Mouse (Mus musculus): ENCODE results near the gene Pard3b.

GRCm38 (mm10) chr1:62433891-62434290 is 795.3 kb downstream of the Pard3b start:
- no peak for TF ChIP-seq CTCF (IDR thresholded peaks at IDR 0.05; ENCODE audit: low read depth, low read length)
- no peak for TF ChIP-seq POLR2A (IDR thresholded peaks at IDR 0.05; ENCODE audit: extremely low read depth, insufficient read depth, low read length)

All from liver, adult 2 months (tissue).